Mouse (Mus musculus): ENCODE measurements at regions not wholly inside any gene's neighbourhood (a gene's known extent, or its start where the extent isn't known, plus 50 kb on each side); places are given as distances from the start of the nearest gene placed in this dataset.

- no peak for DNase-seq (ENCODE audit: low read depth)
These were observed 101.8 kb downstream of the Vgll3 start for GRCm38 (mm10) chr16:65916831-65917230.

GRCm38 (mm10) chr16:65925986-65926385 lies 110.9 kb downstream of the Vgll3 start:
- DNase-seq (ENCODE audit: low read depth), result no peak

- DNase-seq (ENCODE audit: low read depth), result no peak
These were observed 148.8 kb downstream of the Vgll3 start for GRCm38 (mm10) chr16:65963829-65964228.

GRCm38 (mm10) chr16:65964260-65964659 lies 149.2 kb downstream of the Vgll3 start:
- no peak for DNase-seq (ENCODE audit: low read depth)

GRCm38 (mm10) chr16:65977075-65977474 lies 162.0 kb downstream of the Vgll3 start:
- DNase-seq (ENCODE audit: low read depth), result no peak

GRCm38 (mm10) chr16:65987186-65987585 lies 172.1 kb downstream of the Vgll3 start:
- no peak for DNase-seq (ENCODE audit: low read depth)

GRCm38 (mm10) chr16:65999343-65999742 lies 184.3 kb downstream of the Vgll3 start:
- DNase-seq (ENCODE audit: low read depth), result no peak

- no peak for DNase-seq (ENCODE audit: low read depth)
These were observed 185.7 kb downstream of the Vgll3 start for GRCm38 (mm10) chr16:66000728-66001273.

GRCm38 (mm10) chr16:66004689-66005088 lies 189.6 kb downstream of the Vgll3 start:
- no peak for DNase-seq (ENCODE audit: low read depth)

- DNase-seq (ENCODE audit: low read depth), result peak; percentile 66
These were observed 191.0 kb downstream of the Vgll3 start for GRCm38 (mm10) chr16:66005954-66006580.

GRCm38 (mm10) chr16:66013608-66014007 lies 198.6 kb downstream of the Vgll3 start:
- DNase-seq (ENCODE audit: low read depth), result peak; percentile 57

- no peak for DNase-seq (ENCODE audit: low read depth)
These were observed 200.0 kb downstream of the Vgll3 start for GRCm38 (mm10) chr16:66014861-66015602.

- no peak for DNase-seq (ENCODE audit: low read depth)
These were observed 202.0 kb downstream of the Vgll3 start for GRCm38 (mm10) chr16:66017040-66017439.

- no peak for DNase-seq (ENCODE audit: low read depth)
These were observed 208.3 kb downstream of the Vgll3 start for GRCm38 (mm10) chr16:66023397-66023796.
